Mouse (Mus musculus): ENCODE measurements at regions not wholly inside any gene's neighbourhood (a gene's known extent, or its start where the extent isn't known, plus 50 kb on each side); places are given as distances from the start of the nearest gene placed in this dataset.

GRCm38 (mm10) chr2:10923984-10924383 lies 247.9 kb upstream of the Prkcq start:
- ATAC-seq (replicated peaks; ENCODE audit: insufficient number of reproducible peaks, insufficient read depth, low FRiP score, low read depth), result no peak
- no peaks in the 10 kb centered on the region for H3K36me3 ChIP-seq
- no peaks in the 10 kb centered on the region for H3K9me3 ChIP-seq (replicated peaks)
- H3K4me3 ChIP-seq, result no peak overlapping the region
- no peak overlapping the region for H3K4me2 ChIP-seq
- no peak overlapping the region for H3K27ac ChIP-seq
- WGBS, result 67% methylated on average over 4 of the region's 4 CpGs
- no peak overlapping the region for H3K9ac ChIP-seq
- no peaks in the 10 kb centered on the region for H3K27me3 ChIP-seq
- no peaks in the 10 kb centered on the region for H3K4me1 ChIP-seq (replicated peaks)

- no peak overlapping the region for H3K4me3 ChIP-seq
- H3K9ac ChIP-seq, result no peak overlapping the region
- no peaks in the 10 kb centered on the region for H3K9me3 ChIP-seq (replicated peaks)
- ATAC-seq (replicated peaks; ENCODE audit: insufficient number of reproducible peaks, insufficient read depth, low FRiP score, low read depth), result no peak
- no peaks in the 10 kb centered on the region for H3K4me1 ChIP-seq (replicated peaks)
- no peak overlapping the region for H3K4me2 ChIP-seq
- WGBS, result 77% methylated on average over 7 of the region's 7 CpGs
- H3K36me3 ChIP-seq, result no peaks in the 10 kb centered on the region
- no peaks in the 10 kb centered on the region for H3K27me3 ChIP-seq
- no peak overlapping the region for H3K27ac ChIP-seq
Observed at GRCm38 (mm10) chr2:10925361-10925760, 246.5 kb upstream of the Prkcq start.

GRCm38 (mm10) chr2:10937405-10937804 lies 234.5 kb upstream of the Prkcq start:
- Histone ChIP-seq H3K4me2 (no peak overlapping the region), H3K36me3 (no peaks in the 10 kb centered on the region), H3K4me3 (no peak overlapping the region), H3K4me1 (replicated peaks) (no peaks in the 10 kb centered on the region), H3K27me3 (no peaks in the 10 kb centered on the region), H3K27ac (no peak overlapping the region), H3K9me3 (replicated peaks) (no peaks in the 10 kb centered on the region), H3K9ac (no peak overlapping the region)
- no peak for ATAC-seq (replicated peaks; ENCODE audit: insufficient number of reproducible peaks, insufficient read depth, low FRiP score, low read depth)
- WGBS, result 63% methylated on average over 1 of the region's 1 CpGs

DNA sequence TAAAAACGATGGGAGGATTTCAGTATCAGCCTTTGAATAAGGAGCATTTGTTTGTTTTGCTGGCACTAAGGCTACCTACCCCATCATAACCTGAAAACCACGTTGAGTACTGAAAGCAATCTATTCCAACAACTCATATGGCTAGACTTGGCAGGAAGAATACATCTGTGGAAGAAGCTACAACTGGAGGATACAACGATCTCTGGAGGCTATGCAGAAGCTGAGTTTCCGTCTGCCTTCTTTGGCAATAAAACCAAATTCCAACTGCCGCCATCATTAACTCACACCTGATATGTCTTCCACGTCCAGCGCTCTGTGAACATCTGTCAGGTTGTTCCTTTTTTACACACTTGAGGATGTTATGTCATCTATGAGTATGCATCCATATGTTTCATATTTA lies 206.7 kb upstream of the Prkcq start:
- no peaks in the 10 kb centered on the region for H3K27me3 ChIP-seq
- no peak overlapping the region for H3K27ac ChIP-seq
- no peak overlapping the region for H3K9ac ChIP-seq
- ATAC-seq (replicated peaks; ENCODE audit: insufficient number of reproducible peaks, insufficient read depth, low FRiP score, low read depth), result no peak
- no peaks in the 10 kb centered on the region for H3K4me1 ChIP-seq (replicated peaks)
- H3K4me2 ChIP-seq, result no peak overlapping the region
- no peaks in the 10 kb centered on the region for H3K36me3 ChIP-seq
- no peaks in the 10 kb centered on the region for H3K9me3 ChIP-seq (replicated peaks)
- no peak overlapping the region for H3K4me3 ChIP-seq
- 66% methylated on average over 7 of the region's 7 CpGs for WGBS

DNA sequence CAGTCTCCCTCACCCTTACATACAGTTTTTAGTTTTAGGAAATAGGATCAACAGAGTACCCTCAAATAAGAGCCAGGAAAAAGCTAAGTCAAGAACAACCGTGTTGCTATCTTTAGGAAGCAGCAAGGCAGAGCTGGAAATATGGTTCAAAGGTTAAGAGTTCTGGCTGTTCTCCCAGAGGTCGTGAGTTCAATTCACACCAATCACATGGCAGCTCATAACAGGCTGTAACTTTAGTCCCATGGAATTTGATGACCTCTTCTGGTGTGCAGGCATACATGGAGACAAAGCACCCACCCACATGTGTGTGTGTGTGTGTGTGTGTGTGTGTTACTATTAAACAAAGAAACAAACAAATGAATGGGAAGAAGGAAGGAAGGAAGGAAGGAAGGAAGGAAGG lies 205.0 kb upstream of the Prkcq start:
- ATAC-seq (replicated peaks; ENCODE audit: insufficient number of reproducible peaks, insufficient read depth, low FRiP score, low read depth), result no peak
- no peak overlapping the region for H3K4me2 ChIP-seq
- H3K27ac ChIP-seq, result no peak overlapping the region
- no peak overlapping the region for H3K9ac ChIP-seq
- no peaks in the 10 kb centered on the region for H3K9me3 ChIP-seq (replicated peaks)
- no peaks in the 10 kb centered on the region for H3K27me3 ChIP-seq
- H3K4me1 ChIP-seq (replicated peaks), result no peaks in the 10 kb centered on the region
- no peak overlapping the region for H3K4me3 ChIP-seq
- WGBS, result 43% methylated on average over 2 of the region's 2 CpGs
- H3K36me3 ChIP-seq, result no peaks in the 10 kb centered on the region

- no peak for ATAC-seq (replicated peaks; ENCODE audit: insufficient number of reproducible peaks, insufficient read depth, low FRiP score, low read depth)
- 84% methylated on average over 10 of the region's 10 CpGs for WGBS
- H3K36me3 ChIP-seq, result no peaks in the 10 kb centered on the region
- no peaks in the 10 kb centered on the region for H3K27me3 ChIP-seq
- H3K27ac ChIP-seq, result no peak overlapping the region
- H3K9me3 ChIP-seq (replicated peaks), result no peaks in the 10 kb centered on the region
- H3K4me1 ChIP-seq (replicated peaks), result no peaks in the 10 kb centered on the region
- no peak overlapping the region for H3K4me3 ChIP-seq
- no peak overlapping the region for H3K9ac ChIP-seq
- no peak overlapping the region for H3K4me2 ChIP-seq
Observed at GRCm38 (mm10) chr2:10969111-10969689, 202.7 kb upstream of the Prkcq start.

DNA sequence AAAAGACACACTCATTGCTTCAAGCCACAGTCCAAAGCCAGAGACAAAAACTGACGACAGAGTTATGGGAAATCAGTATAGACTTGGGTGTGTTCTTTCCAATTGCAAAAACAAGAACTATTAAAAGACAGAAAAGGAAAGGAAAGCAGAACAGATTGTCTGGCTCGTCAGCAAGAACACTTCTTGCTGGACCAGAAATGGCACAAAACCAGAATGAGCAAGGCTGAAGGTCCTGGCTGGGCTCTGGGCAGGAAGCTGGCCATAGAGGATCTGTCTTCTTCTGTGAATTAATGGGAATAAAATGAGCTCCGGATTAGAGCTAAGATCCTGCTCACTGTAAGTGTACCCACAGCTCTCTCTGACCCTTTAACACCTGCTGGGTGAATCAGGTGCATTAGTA lies 199.9 kb upstream of the Prkcq start:
- no peaks in the 10 kb centered on the region for H3K36me3 ChIP-seq
- WGBS, result 52% methylated on average over 3 of the region's 3 CpGs
- H3K9ac ChIP-seq, result no peak overlapping the region
- H3K4me2 ChIP-seq, result no peak overlapping the region
- no peaks in the 10 kb centered on the region for H3K9me3 ChIP-seq (replicated peaks)
- H3K4me1 ChIP-seq (replicated peaks), result no peaks in the 10 kb centered on the region
- no peaks in the 10 kb centered on the region for H3K27me3 ChIP-seq
- no peak overlapping the region for H3K4me3 ChIP-seq
- H3K27ac ChIP-seq, result no peak overlapping the region
- ATAC-seq (replicated peaks; ENCODE audit: insufficient number of reproducible peaks, insufficient read depth, low FRiP score, low read depth), result no peak

GRCm38 (mm10) chr2:10978772-10979171 lies 193.1 kb upstream of the Prkcq start:
- 80% methylated on average over 5 of the region's 5 CpGs for WGBS
- H3K36me3 ChIP-seq, result no peaks in the 10 kb centered on the region
- no peaks in the 10 kb centered on the region for H3K27me3 ChIP-seq
- no peak overlapping the region for H3K4me2 ChIP-seq
- ATAC-seq (replicated peaks; ENCODE audit: insufficient number of reproducible peaks, insufficient read depth, low FRiP score, low read depth), result no peak
- no peak overlapping the region for H3K9ac ChIP-seq
- H3K4me1 ChIP-seq (replicated peaks), result no peaks in the 10 kb centered on the region
- no peak overlapping the region for H3K27ac ChIP-seq
- H3K4me3 ChIP-seq, result no peak overlapping the region
- no peaks in the 10 kb centered on the region for H3K9me3 ChIP-seq (replicated peaks)

DNA sequence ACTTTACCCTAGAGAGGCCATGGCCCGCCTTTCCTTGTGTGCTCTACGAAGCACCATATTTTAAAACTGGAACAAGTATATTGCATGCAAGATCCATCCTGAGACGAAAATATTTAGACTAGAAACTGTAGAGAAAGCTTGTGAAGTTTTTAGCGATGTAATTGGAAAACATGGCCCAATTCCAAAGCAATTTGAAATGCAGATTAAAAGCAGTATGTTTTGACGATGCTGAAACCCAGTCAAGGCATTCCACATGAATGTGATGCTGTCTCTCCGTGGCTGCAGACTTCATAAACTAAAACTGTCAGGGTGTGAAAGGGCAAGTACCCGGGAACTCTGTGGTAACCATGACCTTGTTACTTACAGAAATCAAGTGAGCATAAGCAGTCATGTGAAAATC lies 185.8 kb upstream of the Prkcq start:
- Histone ChIP-seq H3K9ac (no peak overlapping the region), H3K27ac (no peak overlapping the region), H3K36me3 (no peaks in the 10 kb centered on the region), H3K9me3 (replicated peaks) (no peaks in the 10 kb centered on the region), H3K4me1 (replicated peaks) (no peaks in the 10 kb centered on the region), H3K4me2 (no peak overlapping the region), H3K27me3 (no peaks in the 10 kb centered on the region), H3K4me3 (no peak overlapping the region)
- 66% methylated on average over 7 of the region's 7 CpGs for WGBS
- no peak for ATAC-seq (replicated peaks; ENCODE audit: insufficient number of reproducible peaks, insufficient read depth, low FRiP score, low read depth)

GRCm38 (mm10) chr2:10990043-10990728 lies 181.7 kb upstream of the Prkcq start:
- no peak overlapping the region for H3K4me2 ChIP-seq
- H3K27ac ChIP-seq, result no peak overlapping the region
- H3K9me3 ChIP-seq (replicated peaks), result no peaks in the 10 kb centered on the region
- H3K4me1 ChIP-seq (replicated peaks), result no peaks in the 10 kb centered on the region
- H3K36me3 ChIP-seq, result no peaks in the 10 kb centered on the region
- ATAC-seq (replicated peaks; ENCODE audit: insufficient number of reproducible peaks, insufficient read depth, low FRiP score, low read depth), result no peak
- WGBS, result 84% methylated on average over 7 of the region's 7 CpGs
- no peak overlapping the region for H3K9ac ChIP-seq
- no peaks in the 10 kb centered on the region for H3K27me3 ChIP-seq
- H3K4me3 ChIP-seq, result no peak overlapping the region

DNA sequence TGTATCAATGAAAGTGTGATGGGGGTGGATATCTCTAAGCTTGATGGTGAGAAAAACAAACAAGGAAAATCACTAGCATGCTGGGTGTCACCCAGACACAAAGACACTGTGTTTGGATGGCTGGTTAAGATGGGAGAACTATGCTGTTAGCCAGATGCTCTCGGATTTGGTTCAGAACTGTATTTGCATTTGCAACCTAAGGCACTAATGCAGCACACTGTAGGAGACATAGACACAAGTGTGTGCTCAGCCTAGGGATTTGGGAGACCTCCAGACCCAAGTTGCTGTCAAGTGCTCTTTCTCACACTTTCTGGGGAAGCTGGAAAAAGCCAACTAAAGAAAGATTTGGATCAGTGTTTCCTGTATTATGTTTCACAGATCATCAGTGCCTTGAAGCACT lies 173.1 kb upstream of the Prkcq start:
- no peaks in the 10 kb centered on the region for H3K27me3 ChIP-seq
- H3K9ac ChIP-seq, result no peak overlapping the region
- 33% methylated on average over 1 of the region's 1 CpGs for WGBS
- H3K4me2 ChIP-seq, result no peak overlapping the region
- no peaks in the 10 kb centered on the region for H3K36me3 ChIP-seq
- no peaks in the 10 kb centered on the region for H3K9me3 ChIP-seq (replicated peaks)
- H3K4me3 ChIP-seq, result no peak overlapping the region
- H3K4me1 ChIP-seq (replicated peaks), result no peaks in the 10 kb centered on the region
- no peak for ATAC-seq (replicated peaks; ENCODE audit: insufficient number of reproducible peaks, insufficient read depth, low FRiP score, low read depth)
- H3K27ac ChIP-seq, result no peak overlapping the region

DNA sequence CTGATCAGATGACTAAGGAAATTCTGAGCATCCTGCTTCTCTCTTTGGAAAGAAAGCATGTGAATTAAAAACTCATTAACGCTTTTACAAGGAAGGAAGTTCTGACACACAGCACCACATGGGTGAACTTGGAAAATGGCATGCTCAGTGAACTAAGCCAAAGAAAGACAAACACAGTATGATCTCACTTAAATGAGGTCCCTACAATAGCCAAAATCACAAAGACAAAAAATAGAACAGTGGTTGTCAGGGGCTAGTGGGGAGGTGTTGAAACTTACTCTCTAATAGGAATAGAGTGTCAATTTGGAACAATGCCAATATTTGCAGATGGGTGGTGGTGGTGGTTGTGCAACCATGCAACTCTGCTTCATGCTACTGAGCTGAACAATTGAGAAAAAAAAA lies 172.7 kb upstream of the Prkcq start:
- no peak for ATAC-seq (replicated peaks; ENCODE audit: insufficient number of reproducible peaks, insufficient read depth, low FRiP score, low read depth)
- H3K36me3 ChIP-seq, result no peaks in the 10 kb centered on the region
- H3K9ac ChIP-seq, result no peak overlapping the region
- H3K4me1 ChIP-seq (replicated peaks), result no peaks in the 10 kb centered on the region
- WGBS, result 71% methylated on average over 1 of the region's 1 CpGs
- no peak overlapping the region for H3K4me3 ChIP-seq
- H3K9me3 ChIP-seq (replicated peaks), result no peaks in the 10 kb centered on the region
- no peaks in the 10 kb centered on the region for H3K27me3 ChIP-seq
- H3K27ac ChIP-seq, result no peak overlapping the region
- no peak overlapping the region for H3K4me2 ChIP-seq

All from heart, embryonic 15.5 days (tissue).